In genomic region chr6:92627048-92627617, GRCm38 (mm10) we compare ENCODE assay signal across 19 mouse cellular contexts.
A peak's percentile ranks its signal among the peaks of the same experiment; 100 is the strongest.
DNase-seq lines count a peak whose midpoint lies in the region; ATAC-seq and TF ChIP-seq lines count a peak whose summit lies in the region.
"Had no signal": no experiment of that assay in that cellular context is flagged by ENCODE, and none has a peak within 500 bp of the region (broad histone marks: within the 10 kb centered on the region; RNA-seq: fewer than 3 reads in every experiment).

No protein-coding gene starts in this region.

- peak; percentile 59; the same call in 1 of the 2 replicates for ATAC-seq in hindbrain, embryonic 13.5 days (ENCODE audit: low FRiP score)
- no peak for ATAC-seq in hindbrain, embryonic 11.5 days (ENCODE audit: low FRiP score)
- no peak for ATAC-seq in neural tube, embryonic 13.5 days (ENCODE audit: low read depth)
- ATAC-seq in neural tube, embryonic 15.5 days (ENCODE audit: low FRiP score): no peak
- peak; percentile 71; the same call in 1 of the 2 replicates for ATAC-seq in hindbrain, embryonic 16.5 days
- no peak for ATAC-seq in midbrain, postnatal 0 days (ENCODE audit: low FRiP score)
- ATAC-seq: forebrain, embryonic 16.5 days had no signal

- H3K4me1 ChIP-seq in hindbrain, embryonic 13.5 days (replicated peaks): peaks cover 24% of the 10 kb centered on the region
- no peaks in the 10 kb centered on the region for H3K4me1 ChIP-seq in hindbrain, embryonic 11.5 days (replicated peaks; ENCODE audit: control insufficient read depth, insufficient read depth, low read length)
- H3K4me1 ChIP-seq in neural tube, embryonic 13.5 days (replicated peaks): peaks cover 22% of the 10 kb centered on the region
- H3K4me1 ChIP-seq in neural tube, embryonic 15.5 days: peaks cover 20% of the 10 kb centered on the region
- peaks cover 6% of the 10 kb centered on the region; the same call in 1 of the 2 replicates for H3K4me1 ChIP-seq in hindbrain, embryonic 16.5 days (ENCODE audit: control insufficient read depth, insufficient read depth, low read depth, low read length)
- H3K4me1 ChIP-seq in midbrain, postnatal 0 days (ENCODE audit: insufficient read depth, low read length): no peaks in the 10 kb centered on the region
- H3K4me1 ChIP-seq: embryonic facial prominence, embryonic 15.5 days; liver, embryonic 13.5 days; megakaryocyte, embryonic 14.5 days had no signal

- H3K4me3 ChIP-seq in hindbrain, embryonic 13.5 days: no peak overlapping the region
- no peak overlapping the region for H3K4me3 ChIP-seq in hindbrain, embryonic 11.5 days (ENCODE audit: low read depth, low read length)
- H3K4me3 ChIP-seq in neural tube, embryonic 13.5 days: no peak overlapping the region
- no peak overlapping the region for H3K4me3 ChIP-seq in neural tube, embryonic 15.5 days (replicated peaks)
- H3K4me3 ChIP-seq in hindbrain, embryonic 16.5 days (ENCODE audit: low read length): no peak overlapping the region
- no peak overlapping the region for H3K4me3 ChIP-seq in midbrain, postnatal 0 days (ENCODE audit: low read depth, low read length)
- H3K4me3 ChIP-seq: embryonic facial prominence, embryonic 15.5 days; heart, adult 2 months; liver, embryonic 13.5 days; megakaryocyte, embryonic 14.5 days; neural tube, embryonic 12.5 days had no signal

- H3K27ac ChIP-seq in hindbrain, embryonic 13.5 days: peak overlapping the region; percentile 66
- no peak overlapping the region for H3K27ac ChIP-seq in hindbrain, embryonic 11.5 days (ENCODE audit: low read depth, low read length)
- 0 out of 2 replicates have a peak overlapping the region, but pooled peaks have one; percentile 20 for H3K27ac ChIP-seq in neural tube, embryonic 13.5 days (replicated peaks)
- no peak overlapping the region for H3K27ac ChIP-seq in neural tube, embryonic 15.5 days (replicated peaks)
- H3K27ac ChIP-seq in hindbrain, embryonic 16.5 days (ENCODE audit: low read depth, low read length): peak overlapping the region; percentile 64
- no peak overlapping the region for H3K27ac ChIP-seq in midbrain, postnatal 0 days (ENCODE audit: low read depth, low read length)
- H3K27ac ChIP-seq: embryonic facial prominence, embryonic 15.5 days; heart, adult 2 months; kidney, postnatal 0 days; liver, embryonic 13.5 days; neural tube, embryonic 12.5 days had no signal

- no peak for DNase-seq in hindbrain, embryonic 11.5 days (ENCODE audit: low spot score)
- DNase-seq in midbrain, postnatal 0 days (ENCODE audit: low spot score): peak; percentile 68
- no peak for DNase-seq in frontal cortex, postnatal 14 days (ENCODE audit: low spot score in 2 of 2)
- DNase-seq: adrenal gland, adult 2 months; cerebellum, adult 11-12 months; gastrocnemius, postnatal 25 days; heart, adult 2 months; kidney, adult 2 months; liver, embryonic 13.5 days; lung, embryonic 14.5 days had no signal

- no peak overlapping the region for H3K4me2 ChIP-seq in hindbrain, embryonic 13.5 days
- H3K4me2 ChIP-seq in hindbrain, embryonic 11.5 days (replicated peaks; ENCODE audit: low read depth, low read length): no peak overlapping the region
- H3K4me2 ChIP-seq in neural tube, embryonic 13.5 days: no peak overlapping the region
- H3K4me2 ChIP-seq in neural tube, embryonic 15.5 days: no peak overlapping the region
- no peak overlapping the region for H3K4me2 ChIP-seq in hindbrain, embryonic 16.5 days (ENCODE audit: low read length)
- H3K4me2 ChIP-seq in midbrain, postnatal 0 days (ENCODE audit: low read depth, low read length, poor library complexity, severe bottlenecking): no peak overlapping the region
- H3K4me2 ChIP-seq: embryonic facial prominence, embryonic 15.5 days; liver, embryonic 13.5 days; lung, embryonic 14.5 days; neural tube, embryonic 12.5 days had no signal

- no peaks in the 10 kb centered on the region for H3K36me3 ChIP-seq in hindbrain, embryonic 13.5 days
- no peaks in the 10 kb centered on the region for H3K36me3 ChIP-seq in hindbrain, embryonic 11.5 days (ENCODE audit: control insufficient read depth, insufficient read depth, low read length)
- H3K36me3 ChIP-seq in neural tube, embryonic 13.5 days: no peaks in the 10 kb centered on the region
- no peaks in the 10 kb centered on the region for H3K36me3 ChIP-seq in neural tube, embryonic 15.5 days
- no peaks in the 10 kb centered on the region for H3K36me3 ChIP-seq in hindbrain, embryonic 16.5 days (ENCODE audit: control insufficient read depth, insufficient read depth, low read length)
- no peaks in the 10 kb centered on the region for H3K36me3 ChIP-seq in midbrain, postnatal 0 days (ENCODE audit: insufficient read depth, low read length)
- H3K36me3 ChIP-seq: embryonic facial prominence, embryonic 15.5 days; liver, embryonic 13.5 days; neural tube, embryonic 12.5 days had no signal

- no peak for TF ChIP-seq CTCF in midbrain, postnatal 0 days (IDR thresholded peaks at IDR 0.05)

- WGBS in hindbrain, embryonic 13.5 days: 57% methylated on average over 8 of the region's 8 CpGs
- 67% methylated on average over 8 of the region's 8 CpGs for WGBS in hindbrain, embryonic 11.5 days
- WGBS in neural tube, embryonic 13.5 days: 61% methylated on average over 8 of the region's 8 CpGs
- whole genome bisulfite sequencing in neural tube, embryonic 15.5 days: 52% methylated on average over 8 of the region's 8 CpGs
- WGBS in hindbrain, embryonic 16.5 days: 46% methylated on average over 8 of the region's 8 CpGs
- 34% methylated on average over 8 of the region's 8 CpGs for WGBS in midbrain, postnatal 0 days

- no peaks in the 10 kb centered on the region for H3K27me3 ChIP-seq in hindbrain, embryonic 13.5 days
- H3K27me3 ChIP-seq in hindbrain, embryonic 11.5 days (ENCODE audit: control insufficient read depth, insufficient read depth, low read length): no peaks in the 10 kb centered on the region
- no peaks in the 10 kb centered on the region for H3K27me3 ChIP-seq in neural tube, embryonic 13.5 days
- no peaks in the 10 kb centered on the region for H3K27me3 ChIP-seq in neural tube, embryonic 15.5 days (replicated peaks)
- no peaks in the 10 kb centered on the region for H3K27me3 ChIP-seq in hindbrain, embryonic 16.5 days (replicated peaks; ENCODE audit: control insufficient read depth, insufficient read depth, low read length)
- H3K27me3 ChIP-seq in midbrain, postnatal 0 days (ENCODE audit: insufficient read depth, low read length): no peaks in the 10 kb centered on the region
- H3K27me3 ChIP-seq: embryonic facial prominence, embryonic 15.5 days; liver, embryonic 13.5 days; megakaryocyte, embryonic 14.5 days; neural tube, embryonic 12.5 days had no signal

- H3K9me3 ChIP-seq in hindbrain, embryonic 13.5 days: no peaks in the 10 kb centered on the region
- no peaks in the 10 kb centered on the region for H3K9me3 ChIP-seq in hindbrain, embryonic 11.5 days (ENCODE audit: control insufficient read depth, low read length)
- H3K9me3 ChIP-seq in neural tube, embryonic 13.5 days: no peaks in the 10 kb centered on the region
- no peaks in the 10 kb centered on the region for H3K9me3 ChIP-seq in neural tube, embryonic 15.5 days (replicated peaks)
- no peaks in the 10 kb centered on the region for H3K9me3 ChIP-seq in hindbrain, embryonic 16.5 days (ENCODE audit: control insufficient read depth, low read length)
- H3K9me3 ChIP-seq in midbrain, postnatal 0 days (ENCODE audit: low read length): no peaks in the 10 kb centered on the region
- H3K9me3 ChIP-seq: embryonic facial prominence, embryonic 15.5 days; liver, embryonic 13.5 days; neural tube, embryonic 12.5 days had no signal

- H3K9ac ChIP-seq in hindbrain, embryonic 13.5 days: no peak overlapping the region
- H3K9ac ChIP-seq in hindbrain, embryonic 11.5 days (ENCODE audit: low read depth, low read length): no peak overlapping the region
- no peak overlapping the region for H3K9ac ChIP-seq in neural tube, embryonic 13.5 days
- no peak overlapping the region for H3K9ac ChIP-seq in neural tube, embryonic 15.5 days (replicated peaks)
- H3K9ac ChIP-seq in hindbrain, embryonic 16.5 days (ENCODE audit: low read depth, low read length): no peak overlapping the region
- no peak overlapping the region for H3K9ac ChIP-seq in midbrain, postnatal 0 days (replicated peaks; ENCODE audit: low read length, poor library complexity, severe bottlenecking)
- H3K9ac ChIP-seq: embryonic facial prominence, embryonic 15.5 days; liver, embryonic 13.5 days; lung, embryonic 14.5 days; neural tube, embryonic 12.5 days had no signal

Comparison
In these comparisons a context has a peak if more than half of its experiments do, and no peak if none do; other contexts are left out.
1. ATAC-seq: peak in hindbrain, embryonic 13.5 days (single experiment) and hindbrain, embryonic 16.5 days (single experiment); none in hindbrain, embryonic 11.5 days (single experiment), neural tube, embryonic 13.5 days (single experiment), neural tube, embryonic 15.5 days (single experiment) and midbrain, postnatal 0 days (single experiment).
2. H3K27ac ChIP-seq: peak in hindbrain, embryonic 13.5 days (single experiment), neural tube, embryonic 13.5 days (single experiment) and hindbrain, embryonic 16.5 days (single experiment); none in hindbrain, embryonic 11.5 days (single experiment), neural tube, embryonic 15.5 days (single experiment) and midbrain, postnatal 0 days (single experiment).